Mouse (Mus musculus): ENCODE measurements around the gene Alkbh6.

DNA sequence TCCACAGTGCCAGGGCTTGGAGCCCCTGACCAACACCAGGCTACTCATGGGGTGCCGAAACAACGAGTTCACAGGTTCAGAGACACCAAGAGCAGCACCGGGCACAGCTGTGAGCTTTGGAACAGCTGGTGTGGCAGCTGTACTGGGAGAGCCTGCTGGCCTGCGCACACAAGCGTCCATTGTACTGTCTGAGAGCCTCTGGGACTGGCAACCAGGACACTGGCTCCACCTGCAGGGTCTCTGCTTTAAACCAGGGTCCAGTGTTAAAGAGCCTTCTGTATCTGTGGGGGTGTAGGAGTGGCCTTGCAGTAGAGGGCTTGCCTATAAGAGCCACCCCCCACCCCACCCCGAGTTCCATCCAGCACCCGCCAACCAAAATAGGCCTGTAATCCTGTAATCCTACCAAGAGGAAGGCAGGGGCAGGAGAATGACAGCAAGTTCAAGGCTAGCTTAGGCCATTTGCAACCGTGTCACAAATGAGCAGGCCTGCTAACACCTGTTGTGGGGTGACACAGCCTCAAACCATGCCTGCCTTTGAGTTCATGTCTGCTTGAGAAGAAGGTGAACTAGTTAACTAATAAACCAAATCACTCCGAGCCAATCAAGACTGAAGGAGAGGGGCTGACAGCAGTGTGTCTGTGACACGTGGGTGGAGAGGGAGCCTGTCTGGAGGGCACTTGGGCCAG, 18.7 kb upstream of the Alkbh6 start:
- TF ChIP-seq CTCF (IDR thresholded peaks at IDR 0.05; ENCODE audit: control insufficient read depth, insufficient read depth, low read length) (no peak), POLR2A (IDR thresholded peaks at IDR 0.05; ENCODE audit: borderline replicate concordance, control insufficient read depth, low read depth, low read length) (no peak)
